Mouse (Mus musculus): ENCODE data around the gene Tmc3. TPM values are rescaled to one million over a fixed set of nuclear protein-coding genes. Genes with fewer than 3 reads are reported as not detected.

Gene Tmc3
- polyA plus RNA-seq, 1 experiment: 0.25 TPM

- no peak overlapping the region for H3K4me3 ChIP-seq (ENCODE audit: low read depth, low read length)
- H3K27ac ChIP-seq (ENCODE audit: insufficient read depth, low read length): no peak overlapping the region
- peaks cover 1% of the 10 kb centered on the region for H3K4me1 ChIP-seq (ENCODE audit: control insufficient read depth, insufficient read depth, low read length)
- no peaks in the 10 kb centered on the region for H3K36me3 ChIP-seq (ENCODE audit: control insufficient read depth, insufficient read depth, low read length, poor library complexity, severe bottlenecking)
- H3K9me3 ChIP-seq (replicated peaks; ENCODE audit: control insufficient read depth, insufficient read depth, low read length, poor library complexity, severe bottlenecking): no peaks in the 10 kb centered on the region
- TF ChIP-seq POLR2A (IDR thresholded peaks at IDR 0.05; ENCODE audit: insufficient read depth, low read length): no peak
- TF ChIP-seq CTCF (IDR thresholded peaks at IDR 0.05; ENCODE audit: low read depth, low read length): no peak
- TF ChIP-seq EP300 (IDR thresholded peaks at IDR 0.05; ENCODE audit: insufficient read depth, low read depth, low read length): no peak
- H3K9ac ChIP-seq (ENCODE audit: low read depth, poor library complexity, severe bottlenecking): no peak overlapping the region
- H3K27me3 ChIP-seq (ENCODE audit: control insufficient read depth, insufficient read depth, low read length, poor library complexity, severe bottlenecking): no peaks in the 10 kb centered on the region
These were observed 31.5 kb downstream of the Tmc3 start for GRCm38 (mm10) chr7:83616268-83616667.

DNA sequence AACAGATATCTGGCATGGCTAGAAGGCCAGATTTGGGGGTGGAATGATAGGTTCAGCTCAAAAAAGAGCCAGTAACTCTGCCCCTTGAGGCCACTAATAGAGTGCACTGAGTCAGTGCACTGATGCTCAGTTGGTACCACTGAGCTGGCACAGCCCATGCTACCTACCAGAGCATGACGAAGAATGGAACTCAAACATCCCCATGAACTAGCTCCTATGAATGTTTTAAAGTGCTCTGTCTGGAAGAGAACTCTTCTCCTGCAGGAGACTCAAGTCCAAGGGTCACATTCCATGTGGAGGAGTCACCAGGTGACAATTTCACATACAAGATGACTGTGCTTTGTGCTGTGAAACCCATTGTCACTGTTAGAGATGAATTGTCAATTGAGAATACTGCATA, 34.0 kb downstream of the Tmc3 start:
- no peak overlapping the region for H3K4me3 ChIP-seq (ENCODE audit: low read depth, low read length)
- no peak for TF ChIP-seq CTCF (IDR thresholded peaks at IDR 0.05; ENCODE audit: low read depth, low read length)
- TF ChIP-seq EP300 (IDR thresholded peaks at IDR 0.05; ENCODE audit: insufficient read depth, low read depth, low read length): no peak
- no peak for TF ChIP-seq POLR2A (IDR thresholded peaks at IDR 0.05; ENCODE audit: insufficient read depth, low read length)
- H3K9ac ChIP-seq (ENCODE audit: low read depth, poor library complexity, severe bottlenecking): no peak overlapping the region
- H3K36me3 ChIP-seq (ENCODE audit: control insufficient read depth, insufficient read depth, low read length, poor library complexity, severe bottlenecking): no peaks in the 10 kb centered on the region
- H3K9me3 ChIP-seq (replicated peaks; ENCODE audit: control insufficient read depth, insufficient read depth, low read length, poor library complexity, severe bottlenecking): no peaks in the 10 kb centered on the region
- H3K4me1 ChIP-seq (ENCODE audit: control insufficient read depth, insufficient read depth, low read length): peaks cover 1% of the 10 kb centered on the region
- no peak overlapping the region for H3K27ac ChIP-seq (ENCODE audit: insufficient read depth, low read length)
- H3K27me3 ChIP-seq (ENCODE audit: control insufficient read depth, insufficient read depth, low read length, poor library complexity, severe bottlenecking): no peaks in the 10 kb centered on the region

DNA sequence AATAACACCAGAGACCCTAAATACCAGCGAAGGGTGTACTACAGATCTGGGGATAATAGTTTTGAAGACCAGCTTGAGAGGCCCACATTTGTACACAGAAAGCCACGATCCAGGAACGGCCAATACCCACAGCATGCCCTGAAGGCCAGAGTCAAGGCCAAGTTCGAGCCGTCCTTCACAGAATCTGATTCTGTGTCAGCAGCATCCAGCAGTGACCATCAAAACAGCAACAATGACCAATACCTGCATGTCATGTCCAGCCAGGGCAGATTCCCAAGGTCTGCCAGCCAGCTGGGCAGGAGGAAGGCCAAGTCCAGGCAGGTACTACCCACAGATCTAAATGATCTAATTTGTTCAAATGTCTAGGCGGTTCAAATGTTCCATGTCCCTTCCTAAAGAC, 37.9 kb downstream of the Tmc3 start:
- Histone ChIP-seq H3K4me3 (ENCODE audit: low read depth, low read length) (no peak overlapping the region), H3K4me1 (ENCODE audit: control insufficient read depth, insufficient read depth, low read length) (no peaks in the 10 kb centered on the region)
- TF ChIP-seq EP300 (IDR thresholded peaks at IDR 0.05; ENCODE audit: insufficient read depth, low read depth, low read length): no peak
- no peak for TF ChIP-seq POLR2A (IDR thresholded peaks at IDR 0.05; ENCODE audit: insufficient read depth, low read length)
- no peak for TF ChIP-seq CTCF (IDR thresholded peaks at IDR 0.05; ENCODE audit: low read depth, low read length)

DNA sequence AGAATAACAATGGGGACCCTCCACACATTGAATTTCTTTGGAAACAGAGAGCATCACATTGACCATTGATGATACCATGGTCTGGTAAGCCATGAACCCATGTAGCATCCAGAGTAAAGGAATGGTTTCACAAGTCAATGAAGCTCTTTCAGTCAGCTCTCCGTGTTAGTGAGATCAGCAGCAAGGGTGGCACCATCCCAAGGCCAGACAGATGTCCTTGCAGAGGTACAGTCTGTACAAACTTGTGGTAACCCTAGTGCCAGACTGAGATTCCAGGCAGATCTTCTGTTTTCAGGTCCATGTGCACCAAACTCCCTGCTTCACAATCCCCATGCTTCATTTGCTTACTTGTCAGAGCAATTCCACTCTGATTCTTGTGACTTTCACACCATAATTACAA, 39.3 kb downstream of the Tmc3 start:
- H3K27me3 ChIP-seq (ENCODE audit: control insufficient read depth, insufficient read depth, low read length, poor library complexity, severe bottlenecking): no peaks in the 10 kb centered on the region
- H3K36me3 ChIP-seq (ENCODE audit: control insufficient read depth, insufficient read depth, low read length, poor library complexity, severe bottlenecking): no peaks in the 10 kb centered on the region
- no peaks in the 10 kb centered on the region for H3K4me1 ChIP-seq (ENCODE audit: control insufficient read depth, insufficient read depth, low read length)
- TF ChIP-seq POLR2A (IDR thresholded peaks at IDR 0.05; ENCODE audit: insufficient read depth, low read length): no peak
- H3K27ac ChIP-seq (ENCODE audit: insufficient read depth, low read length): no peak overlapping the region
- no peak overlapping the region for H3K4me3 ChIP-seq (ENCODE audit: low read depth, low read length)
- H3K9me3 ChIP-seq (replicated peaks; ENCODE audit: control insufficient read depth, insufficient read depth, low read length, poor library complexity, severe bottlenecking): no peaks in the 10 kb centered on the region
- H3K9ac ChIP-seq (ENCODE audit: low read depth, poor library complexity, severe bottlenecking): no peak overlapping the region

More for the DNA sequence above, 37.9 kb downstream of the Tmc3 start:
- Histone ChIP-seq H3K9ac (ENCODE audit: low read depth, poor library complexity, severe bottlenecking) (no peak overlapping the region), H3K9me3 (replicated peaks; ENCODE audit: control insufficient read depth, insufficient read depth, low read length, poor library complexity, severe bottlenecking) (no peaks in the 10 kb centered on the region), H3K36me3 (ENCODE audit: control insufficient read depth, insufficient read depth, low read length, poor library complexity, severe bottlenecking) (no peaks in the 10 kb centered on the region), H3K27ac (ENCODE audit: insufficient read depth, low read length) (no peak overlapping the region), H3K27me3 (ENCODE audit: control insufficient read depth, insufficient read depth, low read length, poor library complexity, severe bottlenecking) (no peaks in the 10 kb centered on the region)

- Histone ChIP-seq H3K36me3 (ENCODE audit: control insufficient read depth, insufficient read depth, low read length, poor library complexity, severe bottlenecking) (no peaks in the 10 kb centered on the region), H3K9me3 (replicated peaks; ENCODE audit: control insufficient read depth, insufficient read depth, low read length, poor library complexity, severe bottlenecking) (no peaks in the 10 kb centered on the region), H3K27me3 (ENCODE audit: control insufficient read depth, insufficient read depth, low read length, poor library complexity, severe bottlenecking) (no peaks in the 10 kb centered on the region), H3K27ac (ENCODE audit: insufficient read depth, low read length) (no peak overlapping the region), H3K4me3 (ENCODE audit: low read depth, low read length) (no peak overlapping the region), H3K9ac (ENCODE audit: low read depth, poor library complexity, severe bottlenecking) (no peak overlapping the region), H3K4me1 (ENCODE audit: control insufficient read depth, insufficient read depth, low read length) (no peaks in the 10 kb centered on the region)
- TF ChIP-seq CTCF (IDR thresholded peaks at IDR 0.05; ENCODE audit: low read depth, low read length) (no peak), POLR2A (IDR thresholded peaks at IDR 0.05; ENCODE audit: insufficient read depth, low read length) (no peak)
These were observed 42.0 kb downstream of the Tmc3 start for GRCm38 (mm10) chr7:83626557-83627257.

DNA sequence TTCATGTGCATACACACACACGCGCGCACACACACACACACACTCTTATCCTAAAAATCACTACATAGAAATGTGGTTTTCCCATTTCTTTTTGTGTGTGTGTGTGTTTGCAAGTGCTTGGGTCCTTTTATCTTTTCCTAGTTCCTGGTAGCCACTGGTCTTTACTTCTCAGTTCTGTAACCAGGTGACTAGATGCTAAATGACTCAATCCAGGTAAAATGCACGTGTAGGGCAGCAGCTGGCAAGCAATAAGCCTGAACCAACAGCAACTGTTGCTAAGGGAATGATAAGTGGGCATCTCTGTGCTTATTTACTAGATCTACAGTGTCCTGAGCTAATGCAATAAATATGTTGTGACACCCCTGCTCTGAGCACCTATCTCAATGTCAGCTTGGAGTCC, 42.6 kb downstream of the Tmc3 start:
- Histone ChIP-seq H3K4me3 (ENCODE audit: low read depth, low read length) (no peak overlapping the region), H3K9ac (ENCODE audit: low read depth, poor library complexity, severe bottlenecking) (no peak overlapping the region), H3K9me3 (replicated peaks; ENCODE audit: control insufficient read depth, insufficient read depth, low read length, poor library complexity, severe bottlenecking) (no peaks in the 10 kb centered on the region), H3K36me3 (ENCODE audit: control insufficient read depth, insufficient read depth, low read length, poor library complexity, severe bottlenecking) (no peaks in the 10 kb centered on the region), H3K27ac (ENCODE audit: insufficient read depth, low read length) (no peak overlapping the region), H3K27me3 (ENCODE audit: control insufficient read depth, insufficient read depth, low read length, poor library complexity, severe bottlenecking) (no peaks in the 10 kb centered on the region), H3K4me1 (ENCODE audit: control insufficient read depth, insufficient read depth, low read length) (no peaks in the 10 kb centered on the region)
- TF ChIP-seq POLR2A (IDR thresholded peaks at IDR 0.05; ENCODE audit: insufficient read depth, low read length) (no peak), EP300 (IDR thresholded peaks at IDR 0.05; ENCODE audit: insufficient read depth, low read depth, low read length) (no peak), CTCF (IDR thresholded peaks at IDR 0.05; ENCODE audit: low read depth, low read length) (no peak)
